Mouse (Mus musculus) stomach, postnatal 0 days (tissue): ENCODE data around the gene Naif1. TPM values are rescaled to one million over a fixed set of nuclear protein-coding genes. Genes with fewer than 3 reads are reported as not detected.

Source experiments
- ATAC-seq: fragments of 200-750 bp; cut with Nextera tagmentation; 2 replicates; pipeline ENCODE4 v1.8.0; 2017; ENCODE audit not compliant: low FRiP score, low TSS enrichment
- DNase-seq: peaks from one replicate; pipeline ENCODE4 v3.0.0-alpha.2; 2016; ENCODE audit warnings: low spot score
- H3K27ac ChIP-seq: fragments of 300-500 bp; sonication (generic); replicated peaks from 2 replicates; pipeline ENCODE4 v1.5.1; 2014; ENCODE audit warnings: mild to moderate bottlenecking, control low read depth
- H3K27me3 ChIP-seq: fragments of 300-500 bp; sonication (generic); 2 replicates; pipeline ENCODE4 v1.6.1; 2014; ENCODE audit warnings: low read length; ENCODE audit not compliant: control insufficient read depth, insufficient read depth
- H3K36me3 ChIP-seq: fragments of 300-500 bp; sonication (generic); 2 replicates; pipeline ENCODE4 v1.6.1; 2014; ENCODE audit warnings: low read length, mixed read lengths; ENCODE audit not compliant: control insufficient read depth, insufficient read depth
- H3K4me1 ChIP-seq: fragments of 300-500 bp; sonication (generic); replicated peaks from 2 replicates; pipeline ENCODE4 v1.6.1; 2014; ENCODE audit warnings: antibody characterized with exemption; ENCODE audit not compliant: control insufficient read depth, insufficient read depth
- H3K4me2 ChIP-seq: fragments of 300-500 bp; sonication (generic); replicated peaks from 2 replicates; pipeline ENCODE4 v1.6.1; 2014; ENCODE audit warnings: low read depth, mild to moderate bottlenecking, control low read depth, moderate library complexity
- H3K4me3 ChIP-seq: fragments of 300-500 bp; sonication (generic); 2 replicates; pipeline ENCODE4 v1.5.1; 2014; ENCODE audit warnings: low read depth, low read length, control low read depth
- H3K9ac ChIP-seq: fragments of 300-500 bp; sonication (generic); 2 replicates; pipeline ENCODE4 v1.6.1; 2014; ENCODE audit warnings: mild to moderate bottlenecking, low read length, control low read depth, mixed read lengths
- H3K9me3 ChIP-seq: fragments of 300-500 bp; sonication (generic); 2 replicates; pipeline ENCODE4 v1.6.1; 2016; ENCODE audit warnings: low read length; ENCODE audit not compliant: control insufficient read depth
- CTCF ChIP-seq: IDR thresholded peaks from 2 replicates; pipeline ENCODE4 v1.5.1; 2016; ENCODE audit warnings: antibody characterized with exemption, low read depth, mild to moderate bottlenecking, moderate library complexity
- EP300 ChIP-seq: optimal IDR thresholded peaks from 2 replicates; pipeline ENCODE3; 2016; ENCODE audit warnings: antibody characterized with exemption
- WGBS: fragments of 180-500 bp; shearing (Covaris S2); extraction: QIAGEN DNeasy Blood & Tissue Kit; methylation state at CpG from one replicate; pipeline ENCODE4 v1.1.7; 2014; 5-methylcytosine and 5-hydroxymethylcytosine counted together
- polyA plus RNA-seq: library from polyadenylated mRNA; unstranded; fragments of >200 nt; fragmentation: Nextera tagmentation; extraction: Ambion mirVana; gene quantifications from 2 replicates; pipeline ENCODE4 v1.2.1, GENCODE M21; 2015

Gene Naif1
- polyA plus RNA-seq, 1 experiment from 2014 or later = 2.6 TPM

GRCm38 (mm10) chr2:32412742-32413531 is 37.3 kb upstream of the Naif1 start:
- Histone ChIP-seq H3K27ac (no peak overlapping the region), H3K27me3 (no peaks in the 10 kb centered on the region), H3K4me2 (no peak overlapping the region), H3K9me3 (no peaks in the 10 kb centered on the region), H3K36me3 (peaks cover 26% of the 10 kb centered on the region), H3K9ac (no peak overlapping the region), H3K4me3 (no peak overlapping the region), H3K4me1 (no peaks in the 10 kb centered on the region)
- WGBS = 84% methylated on average over 6 of the region's 6 CpGs
- ATAC-seq (no peak), DNase-seq (no peak)
- TF ChIP-seq CTCF = no peak
- no peak for TF ChIP-seq EP300

- H3K4me2 ChIP-seq = no peak overlapping the region
- no peak overlapping the region for H3K9ac ChIP-seq
- H3K27me3 ChIP-seq = no peaks in the 10 kb centered on the region
- no peak overlapping the region for H3K4me3 ChIP-seq
- H3K36me3 ChIP-seq = peaks cover 36% of the 10 kb centered on the region
- no peaks in the 10 kb centered on the region for H3K4me1 ChIP-seq
- no peak overlapping the region for H3K27ac ChIP-seq
- ATAC-seq = no peak
- TF ChIP-seq CTCF (no peak), EP300 (no peak)
- no peaks in the 10 kb centered on the region for H3K9me3 ChIP-seq
- WGBS = 39% methylated on average over 5 of the region's 5 CpGs
- DNase-seq = no peak
These were observed 36.3 kb upstream of the Naif1 start for GRCm38 (mm10) chr2:32413936-32414335.

- DNase-seq (no peak), ATAC-seq (no peak)
- Histone ChIP-seq H3K36me3 (peaks cover 42% of the 10 kb centered on the region), H3K4me2 (no peak overlapping the region), H3K4me3 (no peak overlapping the region), H3K9me3 (no peaks in the 10 kb centered on the region), H3K4me1 (no peaks in the 10 kb centered on the region), H3K27me3 (no peaks in the 10 kb centered on the region), H3K9ac (no peak overlapping the region), H3K27ac (no peak overlapping the region)
- WGBS = 90% methylated on average over 12 of the region's 12 CpGs
- TF ChIP-seq EP300 (no peak), CTCF (no peak)
These were observed 34.5 kb upstream of the Naif1 start for GRCm38 (mm10) chr2:32415801-32416200.

GRCm38 (mm10) chr2:32416556-32416955 is 33.7 kb upstream of the Naif1 start:
- WGBS = 62% methylated on average over 2 of the region's 2 CpGs

GRCm38 (mm10) chr2:32417486-32417885 is 32.8 kb upstream of the Naif1 start:
- 66% methylated on average over 8 of the region's 8 CpGs for WGBS
- ATAC-seq (no peak), DNase-seq (no peak)
- Histone ChIP-seq H3K9ac (no peak overlapping the region), H3K36me3 (peaks cover 42% of the 10 kb centered on the region), H3K4me3 (no peak overlapping the region), H3K4me2 (no peak overlapping the region), H3K27ac (no peak overlapping the region), H3K9me3 (no peaks in the 10 kb centered on the region), H3K27me3 (no peaks in the 10 kb centered on the region), H3K4me1 (peaks cover under 1% of the 10 kb centered on the region; the same call in 1 of the 2 replicates)
- TF ChIP-seq CTCF (no peak), EP300 (no peak)

More at GRCm38 (mm10) chr2:32416556-32416955, 33.7 kb upstream of the Naif1 start:
- TF ChIP-seq EP300 = no peak
- no peak for TF ChIP-seq CTCF
- no peaks in the 10 kb centered on the region for H3K9me3 ChIP-seq
- no peaks in the 10 kb centered on the region for H3K4me1 ChIP-seq
- DNase-seq = no peak
- H3K9ac ChIP-seq = no peak overlapping the region
- no peak overlapping the region for H3K4me2 ChIP-seq
- H3K27ac ChIP-seq = no peak overlapping the region
- H3K27me3 ChIP-seq = no peaks in the 10 kb centered on the region
- no peak for ATAC-seq
- peaks cover 42% of the 10 kb centered on the region for H3K36me3 ChIP-seq
- H3K4me3 ChIP-seq = no peak overlapping the region

GRCm38 (mm10) chr2:32418430-32419151 is 31.7 kb upstream of the Naif1 start:
- ATAC-seq = no peak
- peaks cover 42% of the 10 kb centered on the region for H3K36me3 ChIP-seq
- no peaks in the 10 kb centered on the region for H3K9me3 ChIP-seq
- DNase-seq = no peak
- H3K9ac ChIP-seq = no peak overlapping the region
- H3K4me3 ChIP-seq = no peak overlapping the region
- H3K4me2 ChIP-seq = no peak overlapping the region
- no peaks in the 10 kb centered on the region for H3K27me3 ChIP-seq
- TF ChIP-seq EP300 = no peak
- no peak for TF ChIP-seq CTCF
- H3K27ac ChIP-seq = no peak overlapping the region
- 80% methylated on average over 12 of the region's 12 CpGs for WGBS
- H3K4me1 ChIP-seq = peaks cover 8% of the 10 kb centered on the region
